Mouse (Mus musculus): Measurements from ENCODE around the gene Prkch. TPM values are rescaled to one million over a fixed set of nuclear protein-coding genes. Genes with fewer than 3 reads are reported as not detected.

Gene Prkch
- polyA plus RNA-seq, 1 experiment: 43.1 TPM

- WGBS: under 1% methylated on average over 7 of the region's 7 CpGs
- H3K27ac ChIP-seq (ENCODE audit: control insufficient read depth, insufficient read depth, low read length): peak overlapping the region; percentile 9; the same call in 1 of the 2 replicates
- no peaks in the 10 kb centered on the region for H3K36me3 ChIP-seq (ENCODE audit: control insufficient read depth, insufficient read depth, low read length)
- no peak for DNase-seq
- no peak for TF ChIP-seq CTCF (IDR thresholded peaks at IDR 0.05; ENCODE audit: borderline replicate concordance, control insufficient read depth, extremely low read depth, insufficient read depth, low read length, poor library complexity)
- no peak for TF ChIP-seq POLR2A (IDR thresholded peaks at IDR 0.05; ENCODE audit: control insufficient read depth, extremely low read depth, insufficient read depth, low read length, poor library complexity)
- H3K4me3 ChIP-seq (ENCODE audit: control insufficient read depth, insufficient read depth, low read length): peak overlapping the region; percentile 87
- H3K27me3 ChIP-seq (ENCODE audit: control insufficient read depth, insufficient read depth, low read length): no peaks in the 10 kb centered on the region
- peaks cover 9% of the 10 kb centered on the region for H3K4me1 ChIP-seq (replicated peaks; ENCODE audit: control insufficient read depth, insufficient read depth, low read length)
Observed at GRCm38 (mm10) chr12:73585850-73586249, 1.3 kb downstream of the Prkch start.

DNA sequence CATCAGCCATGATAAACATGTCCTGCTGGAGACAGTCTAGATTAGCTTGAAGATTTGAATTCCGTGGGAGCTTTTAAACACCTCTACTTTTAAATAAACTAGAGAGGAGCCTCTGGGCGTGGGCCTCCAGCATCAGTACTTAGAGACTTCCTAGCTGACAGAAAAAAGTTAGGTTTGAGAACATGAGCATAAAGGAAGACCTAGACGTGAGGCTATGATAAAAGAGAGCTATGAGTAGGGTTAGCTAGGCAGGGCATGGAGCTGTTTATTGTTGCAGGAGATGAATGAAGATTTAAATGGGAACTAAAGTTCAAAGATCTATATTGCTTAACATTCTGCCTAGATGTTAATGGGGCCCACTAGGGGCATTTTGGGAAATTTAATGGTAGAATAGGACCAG lies 2.7 kb downstream of the Prkch start:
- no peak overlapping the region for H3K4me3 ChIP-seq (ENCODE audit: control insufficient read depth, insufficient read depth, low read length)
- TF ChIP-seq CTCF (IDR thresholded peaks at IDR 0.05; ENCODE audit: borderline replicate concordance, control insufficient read depth, extremely low read depth, insufficient read depth, low read length, poor library complexity): no peak
- TF ChIP-seq POLR2A (IDR thresholded peaks at IDR 0.05; ENCODE audit: control insufficient read depth, extremely low read depth, insufficient read depth, low read length, poor library complexity): no peak
- no peaks in the 10 kb centered on the region for H3K36me3 ChIP-seq (ENCODE audit: control insufficient read depth, insufficient read depth, low read length)
- no peak overlapping the region for H3K27ac ChIP-seq (ENCODE audit: control insufficient read depth, insufficient read depth, low read length)
- H3K27me3 ChIP-seq (ENCODE audit: control insufficient read depth, insufficient read depth, low read length): no peaks in the 10 kb centered on the region
- peaks cover 16% of the 10 kb centered on the region for H3K4me1 ChIP-seq (replicated peaks; ENCODE audit: control insufficient read depth, insufficient read depth, low read length)
- no peak for DNase-seq
- WGBS: 28% methylated on average over 3 of the region's 3 CpGs

DNA sequence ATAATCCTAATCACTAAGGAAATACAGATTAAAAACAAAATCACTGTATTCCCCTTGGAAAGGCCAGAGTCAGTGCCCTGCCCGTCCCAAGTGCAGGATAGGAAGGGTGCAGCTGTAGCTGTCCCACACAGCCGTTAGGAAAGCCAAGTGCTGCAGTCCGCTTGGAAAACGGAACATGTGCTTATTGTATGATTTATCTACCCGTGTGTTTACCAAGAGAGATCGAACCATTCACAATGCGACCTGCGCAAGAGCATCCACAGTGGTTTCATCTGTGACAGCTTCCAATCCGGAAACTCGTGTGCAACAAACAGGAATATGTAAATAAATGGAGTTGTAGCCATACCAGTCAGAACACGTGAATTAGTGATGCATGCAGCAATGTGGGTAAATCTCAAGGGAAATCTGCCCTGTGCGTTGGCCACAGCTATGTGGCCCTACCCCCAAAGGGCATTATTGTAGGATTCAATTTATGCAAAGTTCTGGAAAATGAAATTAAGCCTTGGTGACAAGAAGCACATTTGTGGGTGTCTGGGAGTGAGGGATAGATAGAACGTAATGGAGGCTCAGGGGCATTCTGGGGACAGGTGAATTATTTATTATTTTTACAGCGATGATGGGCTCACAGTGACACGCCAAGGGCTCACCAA lies 6.2 kb downstream of the Prkch start:
- Histone ChIP-seq H3K4me3 (ENCODE audit: control insufficient read depth, insufficient read depth, low read length) (no peak overlapping the region), H3K27me3 (ENCODE audit: control insufficient read depth, insufficient read depth, low read length) (no peaks in the 10 kb centered on the region), H3K4me1 (replicated peaks; ENCODE audit: control insufficient read depth, insufficient read depth, low read length) (peaks cover 37% of the 10 kb centered on the region), H3K27ac (ENCODE audit: control insufficient read depth, insufficient read depth, low read length) (no peak overlapping the region), H3K36me3 (ENCODE audit: control insufficient read depth, insufficient read depth, low read length) (no peaks in the 10 kb centered on the region)
- 93% methylated on average over 15 of the region's 15 CpGs for WGBS
- DNase-seq: no peak
- TF ChIP-seq CTCF (IDR thresholded peaks at IDR 0.05; ENCODE audit: borderline replicate concordance, control insufficient read depth, extremely low read depth, insufficient read depth, low read length, poor library complexity): no peak
- TF ChIP-seq POLR2A (IDR thresholded peaks at IDR 0.05; ENCODE audit: control insufficient read depth, extremely low read depth, insufficient read depth, low read length, poor library complexity): no peak

GRCm38 (mm10) chr12:73591625-73592024 lies 7.0 kb downstream of the Prkch start:
- H3K27me3 ChIP-seq (ENCODE audit: control insufficient read depth, insufficient read depth, low read length): no peaks in the 10 kb centered on the region
- H3K4me1 ChIP-seq (replicated peaks; ENCODE audit: control insufficient read depth, insufficient read depth, low read length): peaks cover 39% of the 10 kb centered on the region
- H3K36me3 ChIP-seq (ENCODE audit: control insufficient read depth, insufficient read depth, low read length): no peaks in the 10 kb centered on the region
- no peak for DNase-seq
- H3K27ac ChIP-seq (ENCODE audit: control insufficient read depth, insufficient read depth, low read length): no peak overlapping the region
- no peak overlapping the region for H3K4me3 ChIP-seq (ENCODE audit: control insufficient read depth, insufficient read depth, low read length)
- whole genome bisulfite sequencing: 43% methylated on average over 11 of the region's 11 CpGs
- TF ChIP-seq CTCF (IDR thresholded peaks at IDR 0.05; ENCODE audit: borderline replicate concordance, control insufficient read depth, extremely low read depth, insufficient read depth, low read length, poor library complexity) (no peak), POLR2A (IDR thresholded peaks at IDR 0.05; ENCODE audit: control insufficient read depth, extremely low read depth, insufficient read depth, low read length, poor library complexity) (no peak)

DNA sequence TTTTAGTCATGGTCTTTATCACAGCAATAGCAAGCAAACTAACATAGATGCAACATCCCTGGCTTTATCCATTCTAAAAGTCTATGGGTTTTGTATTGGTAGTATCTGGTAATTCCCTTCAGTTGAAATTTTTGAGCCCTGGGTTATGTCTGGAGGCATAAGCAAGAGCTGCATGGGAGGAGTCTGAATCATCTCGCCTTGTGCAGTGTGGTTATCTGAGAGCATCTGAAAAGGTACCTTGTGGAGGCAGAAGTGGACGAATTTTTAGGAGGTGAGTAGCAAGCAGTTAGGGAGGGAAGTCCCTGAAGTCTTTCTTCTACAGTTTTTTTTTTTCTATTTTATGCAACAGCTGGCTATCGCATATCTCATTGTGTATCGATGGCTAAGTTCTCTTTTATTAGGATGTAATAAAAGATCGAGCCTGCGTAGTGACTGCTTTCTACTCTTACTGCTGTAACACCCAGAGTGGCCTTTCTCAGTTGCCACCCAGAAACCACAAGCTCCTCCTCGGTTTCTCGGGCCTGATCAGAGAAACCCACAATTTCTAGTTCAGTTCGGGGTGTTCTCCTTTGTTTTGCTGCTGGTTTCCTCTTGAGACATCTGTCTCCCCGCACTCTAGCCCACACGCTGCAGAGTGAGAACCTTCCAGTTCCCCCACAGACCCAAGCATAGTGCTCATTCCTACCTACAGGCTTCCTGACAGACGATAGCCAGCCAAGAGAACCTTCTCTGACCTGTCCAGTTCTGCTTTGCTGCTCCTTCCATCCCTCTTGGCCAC lies 8.6 kb downstream of the Prkch start:
- Histone ChIP-seq H3K27me3 (ENCODE audit: control insufficient read depth, insufficient read depth, low read length) (no peaks in the 10 kb centered on the region), H3K4me1 (replicated peaks; ENCODE audit: control insufficient read depth, insufficient read depth, low read length) (peaks cover 49% of the 10 kb centered on the region), H3K4me3 (ENCODE audit: control insufficient read depth, insufficient read depth, low read length) (peak overlapping the region; percentile 35), H3K27ac (ENCODE audit: control insufficient read depth, insufficient read depth, low read length) (peak overlapping the region; percentile 99), H3K36me3 (ENCODE audit: control insufficient read depth, insufficient read depth, low read length) (no peaks in the 10 kb centered on the region)
- TF ChIP-seq CTCF (IDR thresholded peaks at IDR 0.05; ENCODE audit: borderline replicate concordance, control insufficient read depth, extremely low read depth, insufficient read depth, low read length, poor library complexity): no peak
- no peak for TF ChIP-seq POLR2A (IDR thresholded peaks at IDR 0.05; ENCODE audit: control insufficient read depth, extremely low read depth, insufficient read depth, low read length, poor library complexity)
- peak; percentile 66 for DNase-seq
- WGBS: 3% methylated on average over 12 of the region's 12 CpGs

GRCm38 (mm10) chr12:73594177-73594745 lies 9.7 kb downstream of the Prkch start:
- Histone ChIP-seq H3K27ac (ENCODE audit: control insufficient read depth, insufficient read depth, low read length) (peak overlapping the region; percentile 99), H3K4me1 (replicated peaks; ENCODE audit: control insufficient read depth, insufficient read depth, low read length) (peaks cover 54% of the 10 kb centered on the region), H3K4me3 (ENCODE audit: control insufficient read depth, insufficient read depth, low read length) (no peak overlapping the region), H3K36me3 (ENCODE audit: control insufficient read depth, insufficient read depth, low read length) (no peaks in the 10 kb centered on the region), H3K27me3 (ENCODE audit: control insufficient read depth, insufficient read depth, low read length) (no peaks in the 10 kb centered on the region)
- WGBS: 38% methylated on average over 9 of the region's 9 CpGs
- DNase-seq: no peak
- TF ChIP-seq POLR2A (IDR thresholded peaks at IDR 0.05; ENCODE audit: control insufficient read depth, extremely low read depth, insufficient read depth, low read length, poor library complexity) (no peak), CTCF (IDR thresholded peaks at IDR 0.05; ENCODE audit: borderline replicate concordance, control insufficient read depth, extremely low read depth, insufficient read depth, low read length, poor library complexity) (no peak)

Data from thymus, adult 2 months (tissue).